Mouse (Mus musculus): ENCODE data around the gene Cactin.

Cactin gene

DNA sequence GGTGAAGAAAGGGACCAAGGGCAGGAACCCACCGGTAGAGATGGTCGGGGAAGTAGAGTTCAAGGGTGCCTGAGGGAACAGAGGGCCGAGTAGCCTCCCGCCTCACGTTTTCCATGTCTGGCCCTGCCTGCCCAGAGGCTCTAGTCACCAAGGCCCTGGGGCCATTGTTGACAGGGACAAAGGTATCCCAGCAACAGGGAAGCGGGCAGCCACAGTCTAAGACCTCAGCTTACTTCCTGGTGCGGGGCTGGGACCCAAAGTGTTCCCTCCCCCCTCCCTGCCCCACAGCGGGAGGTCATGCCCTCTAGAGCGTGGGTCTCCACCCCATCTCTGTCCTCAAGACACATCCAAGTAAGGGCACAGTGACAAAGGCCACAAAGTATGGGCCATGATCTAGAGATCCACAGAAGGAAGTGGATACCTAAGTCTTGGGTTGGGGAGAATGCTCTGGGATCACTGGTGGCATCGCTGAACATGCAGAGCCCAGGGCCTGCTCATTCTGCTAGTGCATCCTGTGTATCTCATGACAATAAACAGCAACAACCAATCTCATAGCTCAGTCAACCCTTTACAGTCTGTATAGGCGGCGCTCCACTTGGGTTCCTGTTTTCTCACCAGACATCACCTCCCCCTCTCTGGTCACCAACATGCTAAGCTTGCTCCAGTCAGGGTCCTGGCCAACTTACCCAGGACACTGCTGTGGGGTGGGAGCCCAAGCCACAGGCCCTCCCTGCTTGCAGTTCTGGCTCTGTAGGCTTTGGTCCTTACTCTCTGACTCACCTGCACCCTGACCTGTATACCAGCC lies 45.0 kb downstream of the Cactin start, which contains the start of gene 4930404N11Rik:
Gene 4930404N11Rik, minus strand, starts transcription at position 145 of the 805 bp plus-strand sequence.
- DNase-seq: no peak

DNA sequence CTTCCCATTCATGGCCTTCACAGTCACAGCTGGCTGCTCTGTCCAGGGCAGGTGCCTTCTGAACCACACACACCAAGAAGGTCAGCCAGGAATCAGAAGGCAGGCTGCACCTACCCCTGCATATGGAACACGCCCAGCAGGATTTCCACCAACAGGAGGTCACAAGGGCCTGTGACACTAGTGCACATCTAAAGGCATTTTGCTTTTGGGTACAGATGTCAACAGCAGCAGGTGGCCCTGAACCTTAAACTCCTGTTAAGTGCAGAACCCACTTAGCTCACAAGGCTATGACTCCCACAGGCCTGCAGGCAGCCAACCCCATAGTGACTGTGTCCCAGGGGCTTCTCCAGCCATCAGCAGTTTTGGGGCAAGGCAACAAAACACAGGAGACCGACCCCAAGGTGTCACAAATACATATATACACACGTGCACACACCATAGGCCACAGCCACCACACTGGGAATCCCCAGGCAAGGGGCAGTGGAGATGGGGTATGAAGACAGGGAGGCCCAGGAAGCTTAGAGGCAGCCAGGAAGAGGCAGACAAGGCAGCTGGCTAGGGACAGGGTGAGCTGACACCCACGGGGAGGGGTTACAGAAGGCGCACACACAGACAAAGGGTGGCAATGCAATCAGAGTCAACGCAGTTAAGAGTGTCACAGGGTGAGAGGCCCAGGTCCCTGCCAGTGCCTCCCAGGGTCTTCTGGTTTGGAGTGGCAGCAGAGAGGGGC lies 45.7 kb downstream of the Cactin start:
- peak in 1 of 2 experiments; percentile 31 for DNase-seq

DNA sequence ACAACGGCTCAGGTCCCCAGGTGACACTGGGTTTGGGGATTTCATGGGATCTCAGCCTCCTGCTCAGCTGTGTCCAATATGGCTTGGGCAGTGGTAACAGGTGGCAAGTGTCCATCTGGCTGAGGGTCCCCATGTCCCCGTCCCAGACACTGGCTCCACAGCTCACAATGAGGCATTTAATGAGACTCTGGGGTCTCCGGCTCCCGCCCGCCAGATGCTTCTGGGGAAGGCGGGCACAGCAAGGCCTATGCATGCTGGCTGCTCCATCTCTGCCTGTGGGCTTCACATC lies 46.2 kb downstream of the Cactin start:
- DNase-seq: no peak

DNA sequence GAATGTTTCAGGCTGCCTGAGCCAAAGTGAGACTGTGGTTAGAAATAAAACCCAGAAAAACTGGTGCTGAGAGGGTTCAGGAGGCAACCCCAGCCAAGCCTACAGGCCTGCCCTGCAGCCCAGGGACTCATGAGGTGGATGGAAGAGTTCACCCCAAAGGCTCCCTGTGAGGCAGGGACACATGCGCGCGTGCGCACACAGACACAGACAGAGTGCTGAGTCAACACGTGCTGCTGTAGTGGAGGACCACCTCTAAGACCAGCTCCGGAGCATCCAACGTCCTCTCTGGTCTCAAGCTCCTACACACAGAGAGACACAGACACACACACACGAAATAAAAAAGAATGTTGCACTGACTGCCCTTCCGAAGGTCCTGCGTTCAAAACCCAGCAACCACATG lies 54.4 kb downstream of the Cactin start:
- no peak for DNase-seq

All from kidney, postnatal 4 days (tissue).